Mouse (Mus musculus): Measurements from ENCODE around the gene Clip2. TPM values are rescaled to one million over a fixed set of nuclear protein-coding genes. Genes with fewer than 3 reads are reported as not detected.

Gene Clip2
- total and polyA plus RNA-seq, 3 experiments = 5.4 to 16.7 (median 8.7) TPM

- Histone ChIP-seq H3K4me3 (replicated peaks in 1 of 3; ENCODE audit: low read depth in 2 of 3, low read length in 2 of 3, poor library complexity in 1 of 3) (no peak overlapping the region), H3K4me2 (ENCODE audit: insufficient read depth, low read depth, poor library complexity, severe bottlenecking) (no peak overlapping the region), H3K9me3 (replicated peaks; ENCODE audit: low read length) (peaks cover 11% of the 10 kb centered on the region), H3K4me1 (ENCODE audit: control insufficient read depth in 1 of 2, insufficient read depth in 2 of 2) (peaks cover 2 to 19% of the 10 kb centered on the region in 2 experiments; a peak in 3 of 4 replicates), H3K79me2 (replicated peaks; ENCODE audit: control insufficient read depth, extremely low read depth, insufficient read depth, poor library complexity, severe bottlenecking) (no peaks in the 10 kb centered on the region), H3K9ac (ENCODE audit: insufficient read depth, low read depth) (no peak overlapping the region), H3K27ac (ENCODE audit: insufficient read depth, low read depth) (no peak overlapping the region), H3K36me3 (replicated peaks in 1 of 2; ENCODE audit: control insufficient read depth in 1 of 2, insufficient read depth in 1 of 2, low read length in 1 of 2) (peaks cover 0 to 50% of the 10 kb centered on the region in 2 experiments), H3K27me3 (replicated peaks) (no peaks in the 10 kb centered on the region)
- in situ Hi-C loops (cut with MboI; ENCODE audit: low pct_ligation_motif_present, low pct_unique_long_range_greater_than_20kb, low sequenced_read_pairs) (no loop called here), dilution Hi-C loops (cut with MboI; ENCODE audit: extremely low pct_ligation_motif_present, extremely low pct_unique_long_range_greater_than_20kb, low sequenced_read_pairs) (no loop called here)
- DNase-seq (ENCODE audit: extremely low read depth) = no peak
- TF ChIP-seq MAX (IDR thresholded peaks at IDR 0.05; ENCODE audit: low read length) (no peak), SMC3 (IDR thresholded peaks at IDR 0.05; ENCODE audit: low read depth, low read length) (no peak), CTCF (conservative IDR thresholded peaks at IDR 0.05 in 1 of 2, IDR thresholded peaks at IDR 0.05 in 1 of 2; ENCODE audit: low read depth in 2 of 2, low read length in 2 of 2) (no peak), NELFE (IDR thresholded peaks at IDR 0.05; ENCODE audit: low read depth, low read length) (no peak), ZMIZ1 (IDR thresholded peaks at IDR 0.05; ENCODE audit: low read depth, low read length) (no peak), TCF12 (IDR thresholded peaks at IDR 0.05; ENCODE audit: low read depth, low read length) (no peak), ETS1 (conservative IDR thresholded peaks at IDR 0.05; ENCODE audit: low read depth, low read length) (no peak), MAZ (IDR thresholded peaks at IDR 0.05; ENCODE audit: low read depth, low read length) (no peak), JUN (IDR thresholded peaks at IDR 0.05; ENCODE audit: insufficient read depth, low read depth, low read length) (no peak), CHD2 (IDR thresholded peaks at IDR 0.05; ENCODE audit: low read length) (no peak), RAD21 (IDR thresholded peaks at IDR 0.05; ENCODE audit: low read depth, low read length) (no peak), GABPA (IDR thresholded peaks at IDR 0.05; ENCODE audit: insufficient replicate concordance, low read depth, low read length) (no peak), TBP (conservative IDR thresholded peaks at IDR 0.05; ENCODE audit: low read depth, low read length) (no peak)
Observed at GRCm38 (mm10) chr5:134442066-134442465, 110.2 kb downstream of the Clip2 start.

DNA sequence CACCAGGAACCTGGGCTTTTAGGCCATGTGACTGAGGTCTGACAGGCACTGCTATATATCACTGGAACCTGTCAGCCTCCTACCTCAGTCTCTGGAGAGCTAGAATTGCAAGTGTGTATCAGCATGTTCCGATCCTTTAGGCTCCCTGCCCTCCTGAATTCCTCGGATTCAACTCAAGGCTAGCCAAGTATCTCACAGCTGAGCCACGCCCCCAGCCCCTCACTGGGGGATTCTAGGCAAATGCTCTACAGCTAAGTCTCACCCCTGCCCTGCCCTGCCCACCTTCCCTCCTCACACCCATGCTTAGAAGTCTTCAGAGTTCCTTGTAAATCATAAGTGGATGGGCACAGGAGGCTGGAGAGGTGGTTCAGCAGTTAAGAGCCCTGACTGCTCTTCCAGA lies 111.1 kb downstream of the Clip2 start:
- Histone ChIP-seq H3K4me3 (replicated peaks in 1 of 3; ENCODE audit: low read depth in 2 of 3, low read length in 2 of 3, poor library complexity in 1 of 3) (no peak overlapping the region), H3K9me3 (replicated peaks; ENCODE audit: low read length) (peaks cover 11% of the 10 kb centered on the region), H3K9ac (ENCODE audit: insufficient read depth, low read depth) (no peak overlapping the region), H3K4me2 (ENCODE audit: insufficient read depth, low read depth, poor library complexity, severe bottlenecking) (no peak overlapping the region), H3K27me3 (replicated peaks) (no peaks in the 10 kb centered on the region), H3K27ac (ENCODE audit: insufficient read depth, low read depth) (no peak overlapping the region), H3K79me2 (replicated peaks; ENCODE audit: control insufficient read depth, extremely low read depth, insufficient read depth, poor library complexity, severe bottlenecking) (no peaks in the 10 kb centered on the region), H3K4me1 (ENCODE audit: control insufficient read depth in 1 of 2, insufficient read depth in 2 of 2) (peaks cover 2 to 16% of the 10 kb centered on the region in 2 experiments; a peak in 3 of 4 replicates), H3K36me3 (replicated peaks in 1 of 2; ENCODE audit: control insufficient read depth in 1 of 2, insufficient read depth in 1 of 2, low read length in 1 of 2) (peaks cover 0 to 50% of the 10 kb centered on the region in 2 experiments)
- in situ Hi-C loops (cut with MboI; ENCODE audit: low pct_ligation_motif_present, low pct_unique_long_range_greater_than_20kb, low sequenced_read_pairs) = no loop called here
- DNase-seq (ENCODE audit: extremely low read depth) = no peak
- TF ChIP-seq IRF4 (IDR thresholded peaks at IDR 0.05; ENCODE audit: low read depth, low read length) (no peak), JUND (conservative IDR thresholded peaks at IDR 0.05; ENCODE audit: low read depth, low read length) (no peak), RCOR1 (conservative IDR thresholded peaks at IDR 0.05; ENCODE audit: low read depth, low read length) (no peak), NRF1 (IDR thresholded peaks at IDR 0.05; ENCODE audit: low read depth, low read length) (no peak), ELF1 (IDR thresholded peaks at IDR 0.05; ENCODE audit: low read depth, low read length) (no peak), SIN3A (IDR thresholded peaks at IDR 0.05; ENCODE audit: low read length) (no peak), USF2 (conservative IDR thresholded peaks at IDR 0.05; ENCODE audit: low read depth, low read length) (no peak), MEF2A (IDR thresholded peaks at IDR 0.05; ENCODE audit: borderline replicate concordance, low read depth, low read length) (no peak), SMC3 (IDR thresholded peaks at IDR 0.05; ENCODE audit: low read depth, low read length) (no peak)
- dilution Hi-C loops (cut with MboI; ENCODE audit: extremely low pct_ligation_motif_present, extremely low pct_unique_long_range_greater_than_20kb, low sequenced_read_pairs) = no loop called here

Data from CH12.LX (cell line).